Mouse (Mus musculus) G1E (cell line): ENCODE measurements around the gene Cuedc1.

Experiments used
- CTCF ChIP-seq: IDR thresholded peaks from 2 replicates; pipeline ENCODE4 v1.5.1; 2012; ENCODE audit warnings: low read depth, low read length, inconsistent platforms, mixed read lengths
- TAL1 ChIP-seq: conservative IDR thresholded peaks from 2 replicates; pipeline ENCODE4 v1.6.1; 2012; ENCODE audit warnings: low read depth, low read length, inconsistent platforms, mixed read lengths

- no peak for TF ChIP-seq CTCF
- TF ChIP-seq TAL1: no peak
Measured at GRCm38 (mm10) chr11:88098787-88099598, 1.1 kb downstream of the Cuedc1 start.
